Mouse (Mus musculus): ENCODE results near the gene Agtpbp1.

DNA sequence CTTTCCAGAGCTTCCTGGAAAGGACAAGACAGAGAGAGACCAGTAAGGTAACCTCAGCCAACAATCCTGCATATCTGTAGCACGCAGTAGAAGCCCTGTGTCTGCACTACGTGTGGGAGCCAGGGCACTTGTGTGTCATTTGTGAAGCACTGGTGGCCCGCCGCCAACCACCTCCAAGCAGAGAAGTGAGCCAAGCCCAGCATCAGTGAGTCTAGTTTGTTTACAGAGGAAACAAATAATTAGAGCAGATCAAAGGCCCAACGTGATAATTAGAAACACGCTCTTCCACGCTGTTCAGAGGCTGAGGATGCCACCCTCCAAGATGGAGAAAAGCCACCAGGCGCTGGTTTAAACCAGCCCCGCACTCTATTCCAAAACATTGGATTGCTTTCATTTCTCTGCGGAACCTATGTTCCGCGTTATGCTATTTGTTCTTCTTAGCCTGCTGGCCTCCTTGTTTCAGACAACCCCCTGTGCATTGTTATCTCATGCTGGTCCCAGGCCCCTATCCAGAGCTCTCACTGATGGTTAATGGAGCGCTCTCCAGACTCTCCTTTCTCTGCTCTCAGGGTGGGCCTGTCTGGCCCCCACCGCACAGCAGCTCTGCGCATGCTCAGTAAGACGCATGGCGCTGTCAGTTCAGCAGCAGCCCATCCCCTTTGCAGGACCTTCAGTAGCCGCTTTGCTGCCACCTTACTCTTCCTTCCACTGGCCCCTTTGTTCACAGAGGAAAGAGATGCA lies 153.7 kb downstream of the Agtpbp1 start:
- no peak for TF ChIP-seq CTCF (IDR thresholded peaks at IDR 0.05; ENCODE audit: insufficient read depth, low read depth, low read length)
- no peak for TF ChIP-seq POLR2A (IDR thresholded peaks at IDR 0.05; ENCODE audit: insufficient read depth, low read depth, low read length)
